Mouse (Mus musculus) mesoderm, embryonic 11.5 days (tissue): Measurements from ENCODE around the gene Ctrc.

Source experiments
- DNase-seq: peaks from one replicate; pipeline ENCODE4 v3.0.0-alpha.2; 2012; ENCODE audit warnings: low read depth, low spot score

The Ctrc gene

DNA sequence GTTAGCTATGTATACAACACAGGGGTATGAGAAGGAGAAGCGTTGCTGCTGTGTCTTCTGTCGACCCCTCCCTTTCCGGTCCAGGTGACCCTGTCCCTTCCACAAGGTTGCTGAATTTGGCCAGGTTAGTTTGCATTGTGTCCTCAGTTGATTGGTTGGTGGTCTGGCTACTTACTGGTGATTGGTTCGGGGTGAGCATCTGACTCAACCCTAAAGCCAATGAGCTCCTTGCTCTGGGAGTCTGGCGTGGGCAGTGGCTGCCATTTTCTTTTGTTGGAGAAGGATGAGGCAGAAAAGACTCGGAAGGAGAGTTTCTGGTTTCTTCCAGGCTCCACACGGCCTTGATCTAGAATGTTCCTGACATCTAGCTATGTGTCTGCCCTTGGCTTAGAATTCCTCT lies 26.8 kb downstream of the Ctrc start:
- DNase-seq: no peak

- DNase-seq: no peak
These were observed 27.3 kb downstream of the Ctrc start for GRCm38 (mm10) chr4:141818861-141819260.

DNA sequence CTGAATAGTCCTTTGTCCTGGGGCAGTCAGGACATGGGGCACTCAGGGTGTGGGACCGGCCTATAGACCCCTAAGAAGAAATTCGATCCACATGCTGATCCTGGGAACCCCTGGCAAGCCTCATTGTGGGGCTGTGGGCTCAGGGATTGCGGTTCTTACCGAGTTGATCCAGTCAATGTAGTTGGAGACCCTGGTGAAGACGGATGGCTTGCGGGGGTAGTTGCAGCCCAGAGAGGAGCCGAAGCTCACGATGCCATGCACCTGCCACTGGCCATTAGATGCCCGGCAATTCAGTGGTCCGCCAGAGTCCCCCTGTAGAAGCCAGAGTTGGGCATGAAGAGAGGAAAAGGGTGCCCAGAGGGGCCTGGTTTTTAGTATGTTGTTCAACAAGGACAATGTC lies 28.5 kb downstream of the Ctrc start:
- no peak for DNase-seq

DNA sequence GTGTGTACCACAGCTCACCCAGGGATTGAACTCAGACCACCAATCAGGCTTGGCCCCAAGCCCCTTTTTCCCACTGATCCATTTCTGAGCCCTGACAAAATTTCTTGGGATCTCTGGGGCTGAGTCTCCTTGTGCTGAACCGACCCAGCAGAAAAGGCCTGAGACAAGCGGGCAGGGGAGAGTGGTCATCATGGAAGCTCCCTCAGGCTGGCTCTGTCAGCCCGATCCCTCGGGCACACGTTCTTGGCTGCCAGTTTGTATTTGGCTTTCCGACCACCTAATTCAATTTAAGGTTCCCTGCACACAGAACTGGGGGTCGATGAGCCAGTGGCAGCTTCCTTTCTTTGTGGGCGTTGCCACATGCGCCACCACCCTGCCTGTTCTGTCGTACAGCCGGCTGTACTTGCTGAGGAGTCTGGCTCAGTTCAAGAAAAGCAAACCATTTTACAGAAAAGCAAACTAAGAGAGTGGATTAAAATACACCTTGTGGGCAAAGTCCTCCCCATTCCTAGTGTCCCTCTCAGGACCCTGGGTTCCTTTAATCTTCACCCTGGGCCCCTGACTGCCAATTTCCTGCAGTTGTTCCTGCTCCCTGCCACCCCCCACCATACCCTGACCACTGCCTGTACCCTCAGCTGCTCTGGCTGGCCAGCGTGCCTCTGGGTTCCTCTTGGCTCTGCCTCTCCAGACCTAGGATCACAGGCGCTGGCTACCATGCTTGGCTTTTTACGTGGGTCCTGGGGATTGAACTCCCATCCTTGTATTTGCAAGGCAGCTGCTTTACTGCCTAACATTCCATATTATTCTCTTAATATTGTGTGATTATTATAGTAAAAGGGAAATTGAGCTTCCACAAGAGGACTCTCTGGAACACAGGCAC lies 29.1 kb downstream of the Ctrc start:
- no peak for DNase-seq

DNA sequence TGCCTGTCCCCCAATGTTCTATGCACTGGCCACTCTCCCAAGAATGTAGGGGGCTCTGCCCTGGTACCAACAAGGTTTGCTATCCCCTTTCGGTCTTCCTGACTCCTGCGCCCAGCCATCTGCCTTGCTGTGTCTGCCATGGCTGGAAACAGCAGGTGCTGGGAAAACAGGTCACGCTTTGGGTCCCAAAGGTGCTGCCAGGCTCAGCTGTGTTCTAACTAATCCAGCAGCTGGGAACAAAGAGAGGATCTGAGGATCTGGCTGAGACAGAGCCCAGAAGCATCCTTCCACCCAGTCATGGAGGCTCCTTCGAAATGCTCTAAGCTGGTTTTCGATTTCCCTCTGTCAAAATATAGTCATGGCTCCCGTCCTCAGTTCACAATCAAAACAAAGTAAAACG lies 29.9 kb downstream of the Ctrc start:
- DNase-seq: no peak

- DNase-seq: no peak
These were observed 34.8 kb downstream of the Ctrc start for GRCm38 (mm10) chr4:141811375-141811774.

DNA sequence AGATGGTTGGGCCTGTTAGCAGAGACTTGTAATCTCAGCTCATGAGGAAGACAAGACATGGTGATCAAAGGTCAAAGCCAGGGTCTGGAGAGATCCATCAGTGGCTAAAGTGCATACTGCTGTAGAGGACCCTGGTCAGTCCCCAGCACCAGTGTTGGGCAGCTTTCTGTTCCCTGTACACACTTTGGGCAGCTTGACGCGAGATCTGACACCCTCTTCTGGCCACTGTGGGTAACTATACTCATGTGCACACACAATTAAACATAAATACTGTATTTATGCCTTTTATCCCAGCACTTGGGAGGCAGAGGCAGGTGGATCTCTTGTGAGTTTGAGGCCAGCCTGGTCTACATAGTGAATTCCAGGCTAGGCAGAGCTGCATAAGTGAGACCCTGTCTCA lies 35.2 kb downstream of the Ctrc start:
- DNase-seq: no peak

GRCm38 (mm10) chr4:141809850-141810464 lies 36.2 kb downstream of the Ctrc start:
- peak; percentile 55 for DNase-seq

GRCm38 (mm10) chr4:141805886-141806285 lies 40.3 kb downstream of the Ctrc start:
- DNase-seq: no peak

DNA sequence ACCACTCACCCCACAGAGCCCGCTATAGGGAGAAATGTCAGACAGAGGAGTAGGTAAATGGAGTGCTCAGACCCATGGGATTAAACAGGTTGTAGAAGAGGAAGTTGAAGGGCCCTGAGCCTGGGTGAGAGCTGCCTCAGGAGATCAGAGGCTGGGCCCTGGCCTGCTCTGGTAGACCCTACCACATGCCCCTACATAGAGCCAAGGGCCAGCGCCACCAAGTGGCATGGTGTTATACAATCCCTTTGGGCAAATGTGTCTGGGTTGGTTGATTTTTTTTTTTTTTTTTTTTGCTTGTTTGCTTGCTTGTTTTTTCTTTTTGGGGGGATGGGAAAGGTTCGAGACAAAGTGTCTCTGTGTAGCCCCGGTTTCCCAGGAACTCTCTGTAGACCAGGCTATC lies 42.1 kb downstream of the Ctrc start:
- DNase-seq: no peak

DNA sequence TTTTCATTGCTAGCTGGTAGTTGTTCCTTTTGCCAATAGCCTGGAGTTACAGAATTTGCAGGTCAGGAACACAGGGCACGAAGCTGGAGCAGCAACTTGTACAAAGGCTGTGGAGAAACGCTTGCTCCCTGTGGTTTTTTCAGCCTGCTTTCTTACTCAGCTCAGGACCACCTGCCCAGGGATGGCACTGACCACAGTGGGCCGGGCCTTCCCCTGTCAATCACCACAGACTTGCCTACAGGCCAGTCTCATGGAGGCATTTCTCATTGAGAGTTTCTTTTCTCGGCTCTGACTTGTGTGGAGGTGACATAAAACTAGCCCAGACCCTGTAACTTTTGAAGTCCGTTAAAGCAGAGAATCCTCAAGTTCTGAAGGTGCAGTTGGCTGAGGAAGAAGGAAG lies 48.6 kb downstream of the Ctrc start:
- DNase-seq: no peak

- DNase-seq: no peak
These were observed 49.2 kb downstream of the Ctrc start for GRCm38 (mm10) chr4:141796954-141797353.

GRCm38 (mm10) chr4:141796356-141796755 lies 49.8 kb downstream of the Ctrc start:
- no peak for DNase-seq

DNA sequence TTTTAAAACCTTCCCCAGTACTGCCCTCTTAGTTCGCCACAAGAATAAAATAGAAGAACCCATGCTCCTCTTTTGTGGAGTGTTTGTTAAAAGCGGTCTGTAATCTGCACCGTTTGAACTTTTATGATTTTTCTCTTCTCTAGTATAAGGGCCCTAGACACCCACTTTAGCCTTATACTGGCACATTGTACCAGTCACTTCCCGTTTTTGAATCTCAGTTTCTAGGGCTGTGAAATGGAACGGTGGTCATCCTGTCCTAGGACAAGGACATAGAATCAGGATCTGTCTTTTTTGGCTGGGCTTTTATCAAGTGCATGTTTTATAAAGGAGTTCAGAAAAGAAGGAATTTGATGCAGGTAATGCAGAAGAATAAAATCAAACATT lies 52.0 kb downstream of the Ctrc start:
- no peak for DNase-seq

- peak; percentile 98 for DNase-seq
These were observed 52.6 kb downstream of the Ctrc start, which contains the start of gene Casp9 for GRCm38 (mm10) chr4:141793282-141794151. Gene Casp9, plus strand, starts transcription at chr4:141793612.

GRCm38 (mm10) chr4:141792554-141793281 lies 53.4 kb downstream of the Ctrc start:
- DNase-seq: no peak

GRCm38 (mm10) chr4:141791951-141792350 lies 54.2 kb downstream of the Ctrc start:
- no peak for DNase-seq

DNA sequence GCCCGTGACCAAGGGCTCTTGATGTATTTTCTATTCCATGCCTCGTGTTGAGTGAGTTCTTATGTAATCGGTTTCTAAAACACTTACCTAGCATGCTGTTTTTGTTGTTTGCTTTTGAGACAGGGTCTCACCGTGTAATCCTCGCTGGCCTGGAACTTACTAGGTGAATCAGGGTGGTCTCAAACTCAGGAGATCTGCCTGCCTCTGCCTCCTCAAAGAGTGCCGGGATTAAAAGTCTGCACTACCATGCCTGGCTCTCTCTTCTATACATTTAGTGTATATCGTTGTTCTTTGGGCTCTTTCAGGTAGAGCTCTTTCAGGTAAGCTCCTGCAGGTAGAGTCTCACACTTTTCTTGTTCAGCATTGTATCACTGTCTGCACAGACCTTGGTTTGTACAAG lies 54.7 kb downstream of the Ctrc start:
- no peak for DNase-seq

DNA sequence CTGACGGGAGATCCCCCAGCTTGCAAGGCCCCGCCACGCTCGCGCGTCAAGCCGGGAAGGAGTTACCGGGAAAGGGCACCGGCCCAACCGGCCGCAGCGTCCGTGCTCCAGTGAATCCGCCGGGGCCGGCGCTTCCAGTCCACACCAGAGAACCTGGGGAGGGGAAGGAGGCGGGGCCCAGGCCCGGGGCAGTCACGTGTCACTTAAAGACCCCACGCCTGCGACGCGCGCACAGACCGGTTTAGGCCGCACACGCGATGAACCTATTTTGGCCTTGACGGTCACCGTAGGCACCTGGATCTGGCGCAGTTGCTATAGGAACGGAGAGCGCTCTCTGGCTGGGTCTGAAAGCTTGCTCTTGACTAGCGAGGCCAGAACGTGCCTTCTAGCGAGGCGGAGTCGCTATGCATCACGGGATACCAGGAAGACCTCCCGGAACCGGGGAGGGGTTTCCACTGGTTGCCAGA lies 55.6 kb downstream of the Ctrc start, which contains the start of gene Dnajc16:
TSS of gene Dnajc16 (minus strand) at position 408 of the 467 bp plus-strand sequence.
- peak; percentile 99 for DNase-seq

DNA sequence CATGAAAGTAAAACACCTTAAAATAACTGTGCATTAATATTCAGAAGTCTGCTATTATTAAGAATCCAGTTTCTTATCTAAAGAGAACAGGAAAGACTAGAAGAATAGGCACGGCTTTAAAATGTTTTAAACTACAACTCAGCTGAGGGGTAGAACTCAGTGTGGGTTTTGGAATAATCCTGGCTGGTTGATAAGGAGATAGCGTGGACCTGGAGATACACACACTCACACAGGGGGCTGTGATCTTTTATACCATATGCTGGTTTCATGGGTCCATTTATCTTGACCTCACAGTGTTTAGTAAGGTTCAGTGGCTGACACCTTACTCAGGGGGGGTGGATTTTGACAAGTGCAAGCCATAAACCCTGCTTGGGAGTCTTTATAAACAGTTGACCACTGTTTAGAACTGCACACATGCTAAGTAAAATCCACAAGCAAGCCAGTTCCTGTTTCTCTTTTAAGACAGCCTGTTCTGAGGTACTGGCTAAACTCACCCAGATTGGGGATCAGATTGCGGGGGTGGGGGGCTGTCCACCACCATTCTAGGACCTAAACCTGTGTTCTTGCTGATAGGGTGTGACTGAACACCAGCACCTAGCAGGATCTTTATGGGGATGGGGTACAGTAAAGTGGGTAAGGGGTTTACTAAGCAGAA lies 56.5 kb downstream of the Ctrc start:
- no peak for DNase-seq

GRCm38 (mm10) chr4:141787462-141787861 lies 58.7 kb downstream of the Ctrc start:
- no peak for DNase-seq
